Mouse (Mus musculus): ENCODE measurements around the gene Tmed10.

Tmed10 gene

DNA sequence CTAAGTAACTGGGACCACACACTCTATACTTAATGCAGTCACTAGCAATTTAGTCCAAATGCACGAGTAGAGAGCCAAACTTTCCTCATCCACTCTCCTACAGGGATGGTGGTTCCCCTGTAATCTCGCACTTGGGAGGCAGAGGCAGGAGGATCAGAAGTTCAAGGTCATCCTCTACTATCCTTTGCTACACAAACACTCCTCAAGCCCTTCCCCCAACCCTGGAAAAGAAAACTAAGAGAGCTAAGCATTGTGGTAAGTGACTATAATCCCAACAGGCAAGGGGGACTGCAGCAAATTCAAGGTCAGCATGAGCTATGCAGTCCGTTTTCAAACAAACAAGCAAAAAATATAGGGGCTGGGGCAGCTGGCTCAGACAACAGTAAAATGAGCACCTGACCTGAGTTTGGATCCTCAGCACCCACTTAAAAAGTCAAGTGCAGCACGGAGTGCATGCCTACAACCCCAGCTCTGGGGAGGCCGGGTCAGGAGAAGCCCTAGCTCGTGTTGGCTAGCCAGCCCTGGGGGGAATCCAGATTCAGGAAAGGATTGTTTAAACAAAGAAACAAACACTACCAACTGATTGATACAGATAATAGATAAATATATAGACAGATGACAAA is 6.1 kb downstream of the Tmed10 start:
- H3K9me3 ChIP-seq (ENCODE audit: low read length): no peaks in the 10 kb centered on the region
- H3K4me3 ChIP-seq (replicated peaks; ENCODE audit: low read length): peak overlapping the region; percentile 46
- TF ChIP-seq CTCF (conservative IDR thresholded peaks at IDR 0.05; ENCODE audit: low read length): no peak
- H3K36me3 ChIP-seq (ENCODE audit: insufficient read depth, low read length): peaks cover 9% of the 10 kb centered on the region; the same call in 1 of the 2 replicates
- peaks cover 97% of the 10 kb centered on the region for H3K4me1 ChIP-seq (replicated peaks; ENCODE audit: low read depth, low read length)
- no peaks in the 10 kb centered on the region for H3K27me3 ChIP-seq (ENCODE audit: insufficient read depth, low read length)

DNA sequence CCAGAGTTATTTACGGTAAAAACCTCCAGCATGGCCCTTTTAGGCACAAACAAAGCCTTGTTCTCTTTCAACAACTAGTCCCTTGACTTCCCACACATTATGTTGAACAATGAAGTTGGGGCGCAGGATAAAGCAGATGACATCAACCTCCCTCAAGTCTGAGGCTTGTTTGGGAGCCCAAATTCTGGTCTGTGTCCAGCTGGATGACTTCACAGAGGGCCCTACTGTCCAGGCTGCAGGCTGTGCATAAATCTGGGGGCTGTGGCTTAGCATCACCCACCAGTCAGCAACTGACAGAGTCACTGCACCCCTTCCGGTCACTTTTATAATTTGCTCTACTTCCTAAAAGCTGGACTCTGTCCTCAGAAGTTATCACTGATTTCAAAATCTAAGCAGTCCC is 8.4 kb downstream of the Tmed10 start:
- Histone ChIP-seq H3K36me3 (ENCODE audit: insufficient read depth, low read length) (peaks cover 6% of the 10 kb centered on the region; the same call in 1 of the 2 replicates), H3K27me3 (ENCODE audit: insufficient read depth, low read length) (no peaks in the 10 kb centered on the region), H3K4me1 (replicated peaks; ENCODE audit: low read depth, low read length) (peaks cover 92% of the 10 kb centered on the region), H3K9me3 (ENCODE audit: low read length) (no peaks in the 10 kb centered on the region), H3K4me3 (replicated peaks; ENCODE audit: low read length) (no peak overlapping the region)
- no peak for TF ChIP-seq CTCF (conservative IDR thresholded peaks at IDR 0.05; ENCODE audit: low read length)
- no peak for TF ChIP-seq NANOG (IDR thresholded peaks at IDR 0.05; ENCODE audit: borderline replicate concordance, low read length)
- no peak for TF ChIP-seq POU5F1 (IDR thresholded peaks at IDR 0.05; ENCODE audit: borderline replicate concordance, low read length)

DNA sequence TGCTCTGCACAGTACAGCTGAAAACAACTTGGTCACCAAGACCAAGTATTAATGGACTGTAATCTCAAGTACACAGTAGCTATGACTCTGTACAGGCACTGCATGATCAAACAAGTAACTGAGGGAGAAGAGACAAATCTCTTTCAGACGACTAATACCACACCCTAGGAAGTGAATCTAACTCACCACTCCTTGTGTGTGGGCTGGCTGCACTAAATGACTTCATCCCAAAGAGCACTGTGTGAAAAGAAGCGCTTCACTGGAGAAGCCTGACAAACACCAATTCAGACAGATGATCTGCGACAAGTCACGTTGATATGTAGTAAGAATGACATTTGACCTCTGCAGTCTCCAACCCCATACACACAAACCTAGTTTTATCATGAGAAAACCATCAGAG is 12.1 kb downstream of the Tmed10 start:
- Histone ChIP-seq H3K36me3 (ENCODE audit: insufficient read depth, low read length) (peaks cover 9% of the 10 kb centered on the region; the same call in 1 of the 2 replicates), H3K4me3 (replicated peaks; ENCODE audit: low read length) (no peak overlapping the region), H3K9me3 (ENCODE audit: low read length) (no peaks in the 10 kb centered on the region), H3K4me1 (replicated peaks; ENCODE audit: low read depth, low read length) (peaks cover 59% of the 10 kb centered on the region), H3K27me3 (ENCODE audit: insufficient read depth, low read length) (no peaks in the 10 kb centered on the region)
- TF ChIP-seq NANOG (IDR thresholded peaks at IDR 0.05; ENCODE audit: borderline replicate concordance, low read length) (no peak), POU5F1 (IDR thresholded peaks at IDR 0.05; ENCODE audit: borderline replicate concordance, low read length) (no peak), CTCF (conservative IDR thresholded peaks at IDR 0.05; ENCODE audit: low read length) (no peak)

DNA sequence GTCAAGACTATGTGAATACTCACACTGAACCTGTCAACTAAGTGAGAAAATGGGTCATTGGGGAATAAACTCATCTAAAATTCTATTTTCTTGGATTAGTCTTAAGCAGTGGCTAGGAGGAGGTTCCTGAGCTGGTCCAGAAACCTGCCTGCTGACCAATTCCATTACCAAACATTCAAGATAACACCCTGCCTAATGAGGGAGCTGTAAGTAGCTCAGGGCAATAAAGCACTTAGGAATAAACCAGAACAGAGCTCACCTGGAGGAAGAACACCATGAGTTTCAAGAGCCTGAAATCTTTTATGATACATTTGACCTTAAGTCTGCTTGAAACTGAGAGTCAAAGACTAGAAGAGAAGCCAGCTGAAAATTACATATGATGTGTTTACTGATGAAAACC is 13.1 kb downstream of the Tmed10 start:
- Histone ChIP-seq H3K36me3 (ENCODE audit: insufficient read depth, low read length) (peaks cover 9% of the 10 kb centered on the region; the same call in 1 of the 2 replicates), H3K27me3 (ENCODE audit: insufficient read depth, low read length) (no peaks in the 10 kb centered on the region), H3K4me1 (replicated peaks; ENCODE audit: low read depth, low read length) (peaks cover 51% of the 10 kb centered on the region), H3K9me3 (ENCODE audit: low read length) (no peaks in the 10 kb centered on the region), H3K4me3 (replicated peaks; ENCODE audit: low read length) (no peak overlapping the region)
- TF ChIP-seq CTCF (conservative IDR thresholded peaks at IDR 0.05; ENCODE audit: low read length) (no peak), POU5F1 (IDR thresholded peaks at IDR 0.05; ENCODE audit: borderline replicate concordance, low read length) (no peak), NANOG (IDR thresholded peaks at IDR 0.05; ENCODE audit: borderline replicate concordance, low read length) (no peak)

DNA sequence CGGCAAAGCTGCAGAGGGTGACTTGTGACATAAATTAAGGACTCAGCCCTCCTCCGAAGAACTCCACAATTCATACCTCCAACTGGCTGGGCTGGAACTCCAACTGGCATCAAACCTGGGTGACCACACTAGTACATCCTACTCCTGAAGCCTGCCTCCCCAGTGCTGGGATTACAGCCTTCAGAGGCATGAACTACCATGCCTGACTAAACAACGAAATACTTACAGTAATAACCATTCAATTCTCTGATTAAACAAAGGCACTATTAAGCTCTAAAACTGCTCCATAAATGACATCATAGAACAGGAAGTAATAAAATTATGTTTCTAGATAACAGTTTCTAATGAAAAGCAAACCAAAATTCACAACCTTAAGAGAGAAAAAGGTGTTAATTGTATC is 13.5 kb downstream of the Tmed10 start:
- Histone ChIP-seq H3K27me3 (ENCODE audit: insufficient read depth, low read length) (no peaks in the 10 kb centered on the region), H3K4me3 (replicated peaks; ENCODE audit: low read length) (no peak overlapping the region), H3K4me1 (replicated peaks; ENCODE audit: low read depth, low read length) (peaks cover 47% of the 10 kb centered on the region), H3K36me3 (ENCODE audit: insufficient read depth, low read length) (peaks cover 13% of the 10 kb centered on the region; the same call in 1 of the 2 replicates), H3K9me3 (ENCODE audit: low read length) (no peaks in the 10 kb centered on the region)
- TF ChIP-seq POU5F1 (IDR thresholded peaks at IDR 0.05; ENCODE audit: borderline replicate concordance, low read length) (no peak), CTCF (conservative IDR thresholded peaks at IDR 0.05; ENCODE audit: low read length) (no peak), NANOG (IDR thresholded peaks at IDR 0.05; ENCODE audit: borderline replicate concordance, low read length) (no peak)

DNA sequence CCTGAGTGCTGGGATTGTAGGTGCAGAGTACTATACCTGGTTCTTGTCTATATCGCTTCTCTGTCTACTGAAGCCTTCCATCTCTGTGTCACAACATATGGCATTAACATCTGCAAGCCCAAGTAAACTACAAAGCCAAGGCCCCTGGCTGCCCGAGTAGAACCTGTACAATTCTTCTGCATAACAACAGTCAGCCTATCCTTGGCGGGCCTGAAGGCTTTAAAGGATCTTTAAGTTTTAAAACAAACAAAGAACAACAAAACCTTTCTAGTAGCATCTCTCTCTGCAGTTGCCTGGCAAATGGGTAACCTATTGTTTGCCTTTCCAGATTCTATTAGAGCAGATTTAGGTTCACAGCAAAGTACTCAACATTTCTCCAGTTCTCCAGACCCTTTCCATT is 20.6 kb downstream of the Tmed10 start:
- Histone ChIP-seq H3K4me1 (replicated peaks; ENCODE audit: low read depth, low read length) (peaks cover 17% of the 10 kb centered on the region), H3K36me3 (ENCODE audit: insufficient read depth, low read length) (peaks cover 66% of the 10 kb centered on the region), H3K27me3 (ENCODE audit: insufficient read depth, low read length) (no peaks in the 10 kb centered on the region), H3K9me3 (ENCODE audit: low read length) (no peaks in the 10 kb centered on the region), H3K4me3 (replicated peaks; ENCODE audit: low read length) (no peak overlapping the region)
- TF ChIP-seq POU5F1 (IDR thresholded peaks at IDR 0.05; ENCODE audit: borderline replicate concordance, low read length): no peak
- peak; percentile 65; the same call in 1 of the 2 replicates for TF ChIP-seq NANOG (IDR thresholded peaks at IDR 0.05; ENCODE audit: borderline replicate concordance, low read length)

DNA sequence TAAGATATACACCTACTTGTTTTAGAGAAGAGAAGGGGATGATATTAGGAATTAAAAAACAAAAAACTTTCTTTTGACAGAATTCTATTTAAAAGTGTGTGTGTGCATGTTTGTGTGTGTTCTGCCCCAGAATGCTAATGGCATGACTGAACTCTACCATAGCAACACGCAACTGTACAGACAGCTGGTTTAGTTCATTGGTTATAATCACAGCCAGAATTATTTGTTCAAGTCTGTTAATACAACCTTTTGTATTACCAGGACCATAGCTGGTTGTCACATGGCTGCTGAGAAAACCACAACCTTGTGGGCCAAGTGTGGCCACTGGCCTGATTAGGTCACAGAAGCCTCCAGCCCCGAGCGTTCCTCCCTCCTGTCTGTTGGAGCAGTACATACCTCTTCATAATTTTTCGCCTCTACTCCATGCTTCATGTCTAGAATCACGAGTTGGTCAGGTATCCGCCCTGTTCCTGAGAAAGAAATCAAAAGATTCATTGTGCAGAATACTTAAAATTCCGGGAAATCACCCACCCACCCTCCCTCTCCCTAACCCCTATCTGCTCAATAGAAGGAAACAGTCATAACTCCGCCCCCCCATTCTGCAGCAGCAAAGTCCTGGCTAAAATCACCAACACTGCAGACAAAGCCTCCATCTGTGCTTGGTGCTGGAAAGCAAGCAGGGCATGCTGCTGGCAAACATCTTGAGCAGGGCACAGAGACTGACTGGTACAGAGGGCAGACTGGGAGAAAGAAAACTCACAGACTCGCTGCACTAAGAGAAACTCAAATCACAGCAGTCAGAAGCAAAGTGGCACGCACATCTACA is 24.0 kb downstream of the Tmed10 start:
- no peak for TF ChIP-seq CTCF (conservative IDR thresholded peaks at IDR 0.05; ENCODE audit: low read length)
- no peak for TF ChIP-seq NANOG (IDR thresholded peaks at IDR 0.05; ENCODE audit: borderline replicate concordance, low read length)
- no peak for TF ChIP-seq POU5F1 (IDR thresholded peaks at IDR 0.05; ENCODE audit: borderline replicate concordance, low read length)
- H3K4me1 ChIP-seq (replicated peaks; ENCODE audit: low read depth, low read length): peaks cover 17% of the 10 kb centered on the region
- no peaks in the 10 kb centered on the region for H3K9me3 ChIP-seq (ENCODE audit: low read length)

DNA sequence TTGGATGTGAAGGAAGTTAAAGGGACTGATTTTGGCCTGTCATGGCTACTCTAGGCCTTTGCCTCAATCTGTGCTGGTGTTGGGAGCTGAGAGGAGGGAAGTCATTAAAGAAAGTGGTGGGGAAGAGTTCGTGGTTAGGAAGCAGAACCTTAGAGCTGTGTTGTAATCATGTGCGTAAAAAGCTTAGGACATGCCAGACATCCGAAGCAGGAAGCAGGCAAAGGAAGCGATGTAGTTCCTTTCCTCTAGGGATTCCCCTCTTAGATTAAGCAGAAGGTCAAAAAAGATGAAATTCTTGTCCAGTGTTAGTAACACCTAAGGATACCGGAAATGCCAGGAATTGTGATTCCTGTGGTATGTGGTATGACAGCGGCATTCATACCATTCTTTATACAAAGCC is 26.3 kb downstream of the Tmed10 start:
- Histone ChIP-seq H3K9me3 (ENCODE audit: low read length) (no peaks in the 10 kb centered on the region), H3K4me3 (replicated peaks; ENCODE audit: low read length) (no peak overlapping the region), H3K4me1 (replicated peaks; ENCODE audit: low read depth, low read length) (peaks cover 32% of the 10 kb centered on the region), H3K27me3 (ENCODE audit: insufficient read depth, low read length) (no peaks in the 10 kb centered on the region), H3K36me3 (ENCODE audit: insufficient read depth, low read length) (peaks cover 92% of the 10 kb centered on the region)
- TF ChIP-seq POU5F1 (IDR thresholded peaks at IDR 0.05; ENCODE audit: borderline replicate concordance, low read length) (no peak), CTCF (conservative IDR thresholded peaks at IDR 0.05; ENCODE audit: low read length) (no peak), NANOG (IDR thresholded peaks at IDR 0.05; ENCODE audit: borderline replicate concordance, low read length) (no peak)

More for the DNA sequence above, 24.0 kb downstream of the Tmed10 start:
- H3K27me3 ChIP-seq (ENCODE audit: insufficient read depth, low read length): no peaks in the 10 kb centered on the region
- H3K4me3 ChIP-seq (replicated peaks; ENCODE audit: low read length): no peak overlapping the region
- H3K36me3 ChIP-seq (ENCODE audit: insufficient read depth, low read length): peaks cover 90% of the 10 kb centered on the region

Data from E14TG2a.4 (cell line).